ENCODE assay signal across 16 mouse cellular contexts in the genomic region with DNA sequence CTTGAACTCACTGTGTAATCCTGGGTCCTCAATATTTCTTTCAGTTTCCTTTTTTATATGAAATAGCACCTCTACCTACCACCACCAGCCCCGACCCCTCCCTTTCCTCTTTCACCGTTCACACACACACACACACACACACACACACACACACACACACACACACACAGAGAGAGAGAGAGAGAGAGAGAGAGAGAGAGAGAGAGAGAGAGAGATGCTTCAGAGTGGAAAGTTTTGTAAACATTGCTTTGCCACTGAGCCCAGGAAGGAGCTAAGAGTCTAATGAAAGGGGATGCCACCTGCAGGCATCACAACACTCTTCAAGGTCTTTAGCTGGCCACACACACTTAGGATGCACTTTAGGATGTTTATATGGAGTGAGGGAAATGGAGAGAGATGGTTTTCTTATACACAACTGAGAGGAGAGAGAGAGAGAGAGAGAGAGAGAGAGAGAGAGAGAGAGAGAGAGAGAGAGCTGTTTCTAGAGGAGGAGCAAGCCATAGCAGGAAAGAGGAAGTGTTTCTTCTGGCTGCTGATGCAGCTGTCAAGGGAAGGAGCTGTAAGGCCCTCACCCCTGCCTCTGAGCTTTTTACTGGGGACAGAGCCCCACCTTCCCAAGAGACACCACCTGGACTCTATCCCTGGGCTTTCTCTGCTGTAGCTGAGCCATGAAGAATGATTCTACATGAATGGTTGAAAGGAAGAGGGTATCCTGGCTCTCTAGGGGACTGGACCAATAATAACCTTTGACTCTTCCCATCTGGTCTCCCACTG. TPM values are rescaled to one million over a fixed set of nuclear protein-coding genes. Genes with fewer than 3 reads are reported as not detected.
DNase-seq lines count a peak whose midpoint lies in the region; ATAC-seq and TF ChIP-seq lines count a peak whose summit lies in the region.
"Had no signal": no experiment of that assay in that cellular context is flagged by ENCODE, and none has a peak within 500 bp of the region (broad histone marks: within the 10 kb centered on the region; RNA-seq: fewer than 3 reads in every experiment).

No protein-coding gene starts in this region.

- H3K27ac ChIP-seq in stomach, postnatal 0 days (replicated peaks) = no peak overlapping the region
- H3K27ac ChIP-seq in hindbrain, embryonic 10.5 days = no peak overlapping the region
- H3K27ac ChIP-seq: forebrain, embryonic 10.5 days; gastrocnemius, adult 2 months; hindbrain, embryonic 14.5 days; kidney, postnatal 0 days; liver, embryonic 13.5 days had no signal

- 0 out of 2 replicates have a peak, but pooled peaks cover 3% of the 10 kb centered on the region for H3K9me3 ChIP-seq in stomach, postnatal 0 days (ENCODE audit: control insufficient read depth, low read length)
- H3K9me3 ChIP-seq in hindbrain, embryonic 10.5 days = peaks cover 14% of the 10 kb centered on the region
- H3K9me3 ChIP-seq: liver, embryonic 13.5 days had no signal

- no peak for TF ChIP-seq CTCF in stomach, postnatal 0 days (IDR thresholded peaks at IDR 0.05; ENCODE audit: low read depth)

- TF ChIP-seq EP300 in stomach, postnatal 0 days (optimal IDR thresholded peaks at IDR 0.05) = no peak

- no peak overlapping the region for H3K4me3 ChIP-seq in stomach, postnatal 0 days (ENCODE audit: low read depth, low read length)
- no peak overlapping the region for H3K4me3 ChIP-seq in hindbrain, embryonic 10.5 days
- H3K4me3 ChIP-seq: forebrain, embryonic 10.5 days; gastrocnemius, adult 2 months; liver, embryonic 13.5 days had no signal

- H3K27me3 ChIP-seq in stomach, postnatal 0 days (ENCODE audit: control insufficient read depth, insufficient read depth, low read length) = no peaks in the 10 kb centered on the region
- no peaks in the 10 kb centered on the region for H3K27me3 ChIP-seq in hindbrain, embryonic 10.5 days (ENCODE audit: insufficient read depth, poor library complexity, severe bottlenecking)
- H3K27me3 ChIP-seq: liver, embryonic 13.5 days had no signal

- ATAC-seq in activated CD4-positive, CD25-positive, alpha-beta regulatory T cell, adult 4 months = peak; percentile 84
- ATAC-seq in megakaryocyte, adult 5-6 weeks (ENCODE audit: poor library complexity, severe bottlenecking) = peak; percentile 78
- no peak for ATAC-seq in stomach, postnatal 0 days (ENCODE audit: low FRiP score, low TSS enrichment)

- intact Hi-C loops in left cerebral cortex, postnatal 4 days (cut with DNase I) = no loop called here

- H3K4me2 ChIP-seq in stomach, postnatal 0 days (replicated peaks; ENCODE audit: low read depth) = no peak overlapping the region
- H3K4me2 ChIP-seq: hindbrain, embryonic 14.5 days; liver, embryonic 13.5 days had no signal

- no peaks in the 10 kb centered on the region for H3K36me3 ChIP-seq in stomach, postnatal 0 days (ENCODE audit: control insufficient read depth, insufficient read depth, low read length)
- H3K36me3 ChIP-seq in hindbrain, embryonic 10.5 days = no peaks in the 10 kb centered on the region
- H3K36me3 ChIP-seq: forebrain, embryonic 10.5 days; liver, embryonic 13.5 days had no signal

- H3K4me1 ChIP-seq in stomach, postnatal 0 days (replicated peaks; ENCODE audit: control insufficient read depth, insufficient read depth) = no peaks in the 10 kb centered on the region
- no peaks in the 10 kb centered on the region for H3K4me1 ChIP-seq in hindbrain, embryonic 10.5 days (replicated peaks)
- H3K4me1 ChIP-seq: forebrain, embryonic 10.5 days; liver, embryonic 13.5 days had no signal

- DNase-seq in layer of hippocampus, adult 9-11 months = peak; percentile 47
- no peak for DNase-seq in layer of hippocampus, adult 9-10 months (ENCODE audit: low spot score)
- peak; percentile 36 to 38 for DNase-seq in thymus, postnatal 10 days (ENCODE audit: low spot score in 2 of 2)
- no peak for DNase-seq in stomach, postnatal 0 days (ENCODE audit: low spot score)
- DNase-seq in hindbrain, embryonic 10.5 days (ENCODE audit: low spot score) = no peak
- no peak for DNase-seq in left cerebral cortex, postnatal 4 days
- DNase-seq: adrenal gland, adult 2 months; cerebellum, adult 8-10 months; gastrocnemius, adult 2 months; layer of hippocampus, postnatal 36 days; liver, embryonic 13.5 days had no signal

- WGBS in stomach, postnatal 0 days = 48% methylated on average over 2 of the region's 2 CpGs
- 75% methylated on average over 2 of the region's 2 CpGs for WGBS in hindbrain, embryonic 10.5 days

- no peak overlapping the region for H3K9ac ChIP-seq in stomach, postnatal 0 days (ENCODE audit: low read length)
- H3K9ac ChIP-seq: hindbrain, embryonic 14.5 days; liver, embryonic 13.5 days had no signal

RNA-seq across cellular contexts. Expression of gene Card11, which starts 17.7 kb away (rescaled TPM):
- 10 to 100 TPM; 35.9 to 55.7 TPM for polyA plus RNA-seq in activated CD4-positive, CD25-positive, alpha-beta regulatory T cell, adult 4 months (2017; shearing (Covaris generic))
- 3.7 and 4.0 TPM in 2 replicates for total RNA-seq in megakaryocyte, adult 5-6 weeks (2015)
- total RNA-seq in megakaryocyte, adult 5-6 weeks (2017) = 2.5 and 4.2 TPM in 2 replicates
- 0.13 and 0.18 TPM in 2 replicates for polyA plus RNA-seq in stomach, postnatal 0 days (2015; fragmentation: Nextera tagmentation; extraction: Ambion mirVana)
- polyA plus RNA-seq in hindbrain, embryonic 10.5 days (2016; fragmentation: Nextera tagmentation; extraction: Ambion mirVana) = 0.05 and 0.17 TPM in 2 replicates
- under 1 TPM; 0.38 to 0.42 TPM for total RNA-seq in left cerebral cortex, postnatal 4 days (2021)
- polyA plus RNA-seq: forebrain, embryonic 10.5 days had no signal

Comparison
In these comparisons a context has a peak if more than half of its experiments do, and no peak if none do; other contexts are left out.
1. DNase-seq: peak in layer of hippocampus, adult 9-11 months (single experiment) and thymus, postnatal 10 days (2 of 2); none in layer of hippocampus, adult 9-10 months (single experiment), stomach, postnatal 0 days (single experiment), hindbrain, embryonic 10.5 days (single experiment) and left cerebral cortex, postnatal 4 days (single experiment).
2. RNA of gene Card11, which starts 17.7 kb away (polyA plus RNA-seq): 35.9 to 55.7 TPM in activated CD4-positive, CD25-positive, alpha-beta regulatory T cell, adult 4 months; 0.13 to 0.18 TPM in stomach, postnatal 0 days and 0.05 to 0.17 TPM in hindbrain, embryonic 10.5 days; every median in the first group is over 10 times any median in the second.